Mouse (Mus musculus): ENCODE data around the gene Rom1. TPM values are rescaled to one million over a fixed set of nuclear protein-coding genes. Genes with fewer than 3 reads are reported as not detected.

Rom1 gene
- 4.5 TPM for polyA plus RNA-seq (2017; shearing (Covaris generic))

DNA sequence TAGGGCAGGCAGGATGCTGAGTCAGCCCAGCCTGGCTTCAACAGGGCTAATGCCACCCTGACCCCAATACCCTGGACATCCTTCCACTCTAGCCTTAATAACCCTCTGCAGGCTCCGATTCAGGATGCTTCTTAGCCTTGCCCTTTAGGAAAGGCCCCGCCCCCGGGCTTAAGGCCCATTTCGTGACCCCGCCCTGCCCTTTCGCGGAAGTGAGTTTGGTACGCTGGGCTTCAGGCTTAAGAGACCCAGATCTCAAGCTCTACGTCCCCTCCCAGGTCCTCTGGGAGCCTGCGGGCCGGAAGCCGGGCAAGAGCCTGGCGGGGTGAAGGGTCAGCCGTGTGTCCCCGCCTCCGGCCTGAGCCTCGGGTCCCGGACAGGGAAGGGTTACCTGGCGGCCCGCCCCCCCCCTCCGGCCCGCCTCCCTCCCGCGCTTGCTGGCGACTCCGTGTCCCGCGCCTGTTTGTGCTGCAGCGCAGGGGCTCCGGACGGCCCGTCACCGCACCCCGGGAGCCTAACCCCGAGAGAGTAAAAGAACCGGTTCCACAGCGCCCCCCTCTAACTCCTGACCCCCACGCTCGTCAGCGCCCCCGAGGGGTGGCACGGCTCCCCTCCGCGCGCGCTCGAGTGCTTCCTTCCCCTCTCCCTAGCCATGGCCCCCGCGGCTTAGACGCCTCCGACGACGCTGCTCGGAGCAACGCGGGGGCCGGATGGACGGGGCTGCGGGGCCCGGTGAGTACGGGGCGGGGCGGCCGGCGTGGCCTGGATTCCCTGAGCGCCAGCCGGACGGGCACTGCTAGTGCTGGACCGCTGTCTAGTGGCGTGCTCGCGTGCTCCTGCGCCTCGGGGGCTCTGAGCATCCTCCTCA is at the start of gene Rom1, which contains the start of gene Eml3:
TSS of gene Rom1 (minus strand) at position 133 of the 865 bp plus-strand sequence.
TSS of gene Eml3 (plus strand) at position 329 of the 865 bp plus-strand sequence.

GRCm38 (mm10) chr19:8966590-8967372 is 37.6 kb upstream of the Rom1 start, which contains the start of gene Eef1g:
Eef1g (plus strand) TSS chr19:8967041.

GRCm38 (mm10) chr19:8953135-8954039 is 24.2 kb upstream of the Rom1 start, which contains the start of gene Tut1:
Tut1 (plus strand) TSS chr19:8953847.

GRCm38 (mm10) chr19:8941515-8942217 is 12.5 kb upstream of the Rom1 start, which contains the start of gene Mta2:
Mta2 (plus strand) TSS chr19:8941875.

DNA sequence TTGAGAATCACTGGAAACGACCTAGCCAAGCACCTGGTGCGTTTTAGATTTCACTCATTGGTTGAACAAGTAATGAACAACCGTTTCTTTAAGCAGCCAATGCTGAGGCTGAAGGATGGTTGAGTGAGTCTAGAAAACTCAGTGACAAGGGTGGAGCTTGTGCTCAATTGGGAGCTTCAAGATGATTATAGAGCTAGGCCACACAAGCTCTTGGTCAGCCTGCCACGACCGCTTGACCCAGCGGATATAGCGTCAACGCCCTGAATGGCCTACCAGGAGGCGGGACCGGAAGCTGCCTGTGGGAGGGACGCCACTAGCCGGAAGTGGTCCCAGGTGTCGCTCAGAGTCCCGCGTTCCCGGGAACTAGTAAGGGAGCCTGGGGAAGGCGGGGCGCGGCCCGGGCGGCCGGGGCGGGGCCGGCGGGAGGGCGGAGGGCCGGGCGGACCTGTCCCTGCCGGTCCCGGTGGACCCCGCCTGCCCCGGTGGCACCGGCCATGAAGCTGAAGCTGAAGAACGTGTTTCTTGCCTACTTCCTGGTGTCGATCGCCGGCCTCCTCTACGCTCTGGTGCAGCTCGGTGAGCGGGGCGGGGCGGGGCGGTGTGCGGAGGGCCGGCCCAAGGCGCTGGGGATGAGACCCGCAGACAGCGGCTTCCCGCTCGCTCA is 9.0 kb downstream of the Rom1 start, which contains the start of gene B3gat3:
TSS of gene B3gat3 (plus strand) at position 302 of the 664 bp plus-strand sequence.

GRCm38 (mm10) chr19:8897865-8898495 is 31.2 kb downstream of the Rom1 start, which contains the start of gene Ganab:
Ganab (plus strand) TSS chr19:8898071.

DNA sequence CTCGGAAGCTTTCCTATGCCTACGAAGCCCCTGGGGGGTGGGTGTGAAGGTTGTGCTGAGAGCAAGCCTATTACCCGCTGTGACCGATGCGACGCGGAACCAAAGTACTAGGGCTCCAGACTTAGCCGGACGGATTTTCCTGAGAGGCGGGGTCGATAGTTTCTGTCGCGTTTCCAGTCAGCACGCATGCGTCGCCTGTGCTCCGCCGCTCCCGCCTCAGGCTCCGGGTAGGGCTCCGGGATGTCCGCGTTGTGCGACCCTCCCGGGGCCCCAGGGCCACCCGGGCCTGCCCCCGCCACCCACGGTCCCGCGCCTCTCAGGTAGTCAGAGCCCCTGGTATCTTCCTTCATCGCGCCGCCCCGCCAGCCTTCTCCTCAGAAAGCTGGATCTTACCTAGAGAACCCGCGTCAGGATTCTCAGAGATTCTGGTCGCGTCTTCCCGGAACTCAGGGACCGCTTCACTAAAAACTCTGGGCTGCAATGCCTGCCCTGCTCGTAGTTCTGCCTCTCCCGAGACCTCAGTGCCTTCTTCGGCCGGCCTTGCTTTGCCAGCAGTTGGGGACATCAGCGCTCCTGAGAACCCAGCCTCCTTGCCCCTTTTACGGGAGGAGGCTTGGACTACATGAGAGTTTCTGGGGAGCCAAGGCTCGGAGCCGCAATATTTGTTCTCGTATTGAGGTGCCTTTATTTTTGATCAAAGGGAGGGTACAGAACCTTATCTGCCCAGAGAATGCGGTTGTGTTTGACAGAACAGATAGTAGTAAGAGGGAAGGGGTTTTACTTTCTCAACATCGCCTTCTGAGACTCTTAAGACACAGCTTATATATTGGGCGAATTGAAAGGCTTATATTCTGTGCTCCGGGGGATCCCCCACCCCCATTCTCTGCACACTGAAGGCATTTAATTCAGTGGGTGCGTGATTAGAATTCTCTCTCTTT is 36.1 kb downstream of the Rom1 start, which contains the start of gene Ints5:
TSS of gene Ints5 (plus strand) at position 177 of the 938 bp plus-strand sequence.

GRCm38 (mm10) chr19:8888511-8889385 is 40.4 kb downstream of the Rom1 start, which contains the start of the genes 1810009A15Rik and Gm49416:
1810009A15Rik (plus strand) TSS chr19:8888853.
Gm49416 (plus strand) TSS chr19:8888926.

DNA sequence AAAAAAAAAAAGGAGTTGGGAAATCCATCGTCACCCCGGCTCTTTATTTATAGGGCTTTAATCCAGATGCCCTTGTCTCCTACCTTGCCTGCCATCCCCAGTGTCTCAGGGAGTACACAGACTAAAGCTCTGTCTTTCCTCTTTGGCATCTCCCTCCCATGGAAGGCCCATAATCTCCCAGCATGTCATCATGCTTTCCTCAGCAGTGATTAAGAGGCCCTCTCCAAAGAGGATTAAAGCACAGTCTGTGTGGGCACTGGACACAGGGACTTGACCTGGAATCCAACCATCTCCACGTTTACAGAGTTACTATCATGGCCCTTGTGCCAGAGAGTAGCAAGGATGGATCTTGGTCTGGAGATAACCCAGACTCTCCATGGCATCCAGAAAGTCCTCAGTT is 45.5 kb downstream of the Rom1 start, which contains the start of the genes Lbhd1 and Gm49403:
TSS of gene Lbhd1 (plus strand) at position 117 of the 400 bp plus-strand sequence.
TSS of gene Gm49403 (plus strand) at position 315 of the 400 bp plus-strand sequence.

DNA sequence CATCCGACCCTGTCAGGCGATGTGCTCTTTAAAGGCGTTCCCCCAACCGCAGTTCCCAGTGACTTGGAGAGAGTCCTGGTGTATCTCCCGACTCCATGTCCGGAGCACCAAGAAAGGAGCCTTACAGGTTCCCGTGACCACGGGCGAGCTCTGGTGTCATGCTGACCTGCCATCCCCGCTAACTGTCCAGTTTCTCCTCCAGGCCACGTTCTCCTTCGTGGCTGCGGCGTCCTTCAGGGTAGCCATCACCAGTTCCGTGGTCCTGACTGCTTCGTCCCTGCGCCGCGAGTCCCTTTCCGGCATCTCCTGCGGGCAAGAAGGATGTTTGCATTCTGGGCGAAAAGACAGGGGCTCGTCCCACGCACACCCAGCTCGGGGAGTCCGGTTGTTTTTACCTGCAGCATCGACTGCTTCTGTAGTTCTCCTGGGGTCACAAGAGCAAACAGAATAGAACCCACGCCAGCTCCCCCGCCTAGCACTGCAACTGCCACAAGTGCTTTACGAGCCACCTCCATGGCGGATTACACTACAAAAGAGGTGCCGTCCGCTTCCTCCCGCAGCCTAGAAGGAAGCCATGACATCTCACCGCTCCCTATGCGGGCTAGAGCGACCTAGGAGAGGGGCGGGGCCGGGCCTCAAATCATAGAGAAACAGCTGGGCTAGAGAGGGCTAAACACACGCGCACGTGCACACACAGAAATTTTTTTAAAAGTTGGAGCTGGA is 48.7 kb downstream of the Rom1 start, which contains the start of gene Uqcc3:
TSS of gene Uqcc3 (minus strand) at position 613 of the 723 bp plus-strand sequence.

Other genes with a start within 250 kb of the Rom1 start
- gene Slc3a2, start 206.0 kb downstream of the Rom1 start, polyA plus RNA-seq (2017; shearing (Covaris generic)), result 497 TPM
- gene Wdr74, start 193.5 kb downstream of the Rom1 start, polyA plus RNA-seq (2017; shearing (Covaris generic)), result 105 TPM
- gene 1700092M07Rik, start 188.6 kb downstream of the Rom1 start, polyA plus RNA-seq (2017; shearing (Covaris generic)), result 1.5 TPM
- 223 TPM for gene Stx5a, start 187.9 kb downstream of the Rom1 start, polyA plus RNA-seq (2017; shearing (Covaris generic))
- gene Nxf1, start 172.3 kb downstream of the Rom1 start, polyA plus RNA-seq (2017; shearing (Covaris generic)), result 365 TPM
- 38.6 TPM for gene Tmem223, start 158.4 kb downstream of the Rom1 start, polyA plus RNA-seq (2017; shearing (Covaris generic))
- 172 TPM for gene Tmem179b, start 154.9 kb downstream of the Rom1 start, polyA plus RNA-seq (2017; shearing (Covaris generic))
- 8.1 TPM for gene Taf6l, start 142.9 kb downstream of the Rom1 start, polyA plus RNA-seq (2017; shearing (Covaris generic))
- 68.3 TPM for gene Polr2g, start 130.8 kb downstream of the Rom1 start, polyA plus RNA-seq (2017; shearing (Covaris generic))
- 0.18 TPM for gene Zbtb3, start 126.8 kb downstream of the Rom1 start, polyA plus RNA-seq (2017; shearing (Covaris generic))
- gene Ttc9c, start 110.0 kb downstream of the Rom1 start, polyA plus RNA-seq (2017; shearing (Covaris generic)), result 31.0 TPM
- 7.6 TPM for gene Hnrnpul2, start 109.3 kb downstream of the Rom1 start, polyA plus RNA-seq (2017; shearing (Covaris generic))
- not detected for gene AC129217.1, start 99.6 kb downstream of the Rom1 start, polyA plus RNA-seq (2017; shearing (Covaris generic))
- gene Bscl2, start 91.9 kb downstream of the Rom1 start, polyA plus RNA-seq (2017; shearing (Covaris generic)), result 85.2 TPM
- gene Gng3, start 90.2 kb downstream of the Rom1 start, polyA plus RNA-seq (2017; shearing (Covaris generic)), result 0.49 TPM
- not detected for gene Lrrn4cl, start 78.6 kb downstream of the Rom1 start, polyA plus RNA-seq (2017; shearing (Covaris generic))
- gene Ubxn1, start 57.9 kb downstream of the Rom1 start, polyA plus RNA-seq (2017; shearing (Covaris generic)), result 133 TPM
- 30.0 TPM for gene Uqcc3, start 48.4 kb downstream of the Rom1 start, polyA plus RNA-seq (2017; shearing (Covaris generic))
- gene Lbhd1, start 45.6 kb downstream of the Rom1 start, polyA plus RNA-seq (2017; shearing (Covaris generic)), result 40.0 TPM
- gene Gm49403, start 45.4 kb downstream of the Rom1 start, polyA plus RNA-seq (2017; shearing (Covaris generic)), result not detected
- 32.1 TPM for gene 1810009A15Rik, start 40.5 kb downstream of the Rom1 start, polyA plus RNA-seq (2017; shearing (Covaris generic))
- not detected for gene Gm49416, start 40.4 kb downstream of the Rom1 start, polyA plus RNA-seq (2017; shearing (Covaris generic))
- 34.6 TPM for gene Ints5, start 36.4 kb downstream of the Rom1 start, polyA plus RNA-seq (2017; shearing (Covaris generic))
- gene Ganab, start 31.3 kb downstream of the Rom1 start, polyA plus RNA-seq (2017; shearing (Covaris generic)), result 91.0 TPM
- gene B3gat3, start 9.0 kb downstream of the Rom1 start, polyA plus RNA-seq (2017; shearing (Covaris generic)), result 57.0 TPM
- 74.5 TPM for gene Eml3, start 196 bp upstream of the Rom1 start, polyA plus RNA-seq (2017; shearing (Covaris generic))
- 211 TPM for gene Mta2, start 12.5 kb upstream of the Rom1 start, polyA plus RNA-seq (2017; shearing (Covaris generic))
- gene Tut1, start 24.5 kb upstream of the Rom1 start, polyA plus RNA-seq (2017; shearing (Covaris generic)), result 55.0 TPM
- 259 TPM for gene Eef1g, start 37.7 kb upstream of the Rom1 start, polyA plus RNA-seq (2017; shearing (Covaris generic))
- gene Ahnak, start 59.9 kb upstream of the Rom1 start, polyA plus RNA-seq (2017; shearing (Covaris generic)), result 193 TPM
- not detected for gene Scgb1a1, start 158.6 kb upstream of the Rom1 start, polyA plus RNA-seq (2017; shearing (Covaris generic))
- 29.7 TPM for gene Asrgl1, start 206.3 kb upstream of the Rom1 start, polyA plus RNA-seq (2017; shearing (Covaris generic))

All from effector memory CD4-positive, alpha-beta T cell, adult 7 months (primary cell).